Mouse (Mus musculus) midbrain, embryonic 16.5 days (tissue): ENCODE results near the gene Slc25a21. TPM values are rescaled to one million over a fixed set of nuclear protein-coding genes. Genes with fewer than 3 reads are reported as not detected.

Source experiments
- ATAC-seq: fragments of 200-750 bp; cut with Nextera tagmentation; 2 replicates; pipeline ENCODE4 v1.8.0; 2017; ENCODE audit warnings: moderate TSS enrichment
- H3K27ac ChIP-seq: fragments of 300-500 bp; sonication (generic); 2 replicates; pipeline ENCODE4 v1.5.1; 2014; ENCODE audit warnings: mild to moderate bottlenecking, low read length, mixed read lengths
- H3K27me3 ChIP-seq: fragments of 300-500 bp; sonication (generic); 2 replicates; pipeline ENCODE4 v1.6.1; 2014; ENCODE audit warnings: low read depth, low read length, mixed read lengths; ENCODE audit not compliant: control insufficient read depth, insufficient read depth
- H3K36me3 ChIP-seq: fragments of 300-500 bp; sonication (generic); 2 replicates; pipeline ENCODE4 v1.6.1; 2014; ENCODE audit warnings: mild to moderate bottlenecking, low read length, moderate library complexity, mixed read lengths; ENCODE audit not compliant: control insufficient read depth, insufficient read depth
- H3K4me1 ChIP-seq: fragments of 300-500 bp; sonication (generic); 2 replicates; pipeline ENCODE4 v1.6.1; 2014; ENCODE audit warnings: mild to moderate bottlenecking, low read length, mixed read lengths; ENCODE audit not compliant: control insufficient read depth, insufficient read depth
- H3K4me2 ChIP-seq: fragments of 300-500 bp; sonication (generic); 2 replicates; pipeline ENCODE4 v1.6.1; 2014; ENCODE audit warnings: mild to moderate bottlenecking, low read length, mixed read lengths
- H3K4me3 ChIP-seq: fragments of 300-500 bp; sonication (generic); 2 replicates; pipeline ENCODE4 v1.5.1; 2014; ENCODE audit warnings: low read depth, mild to moderate bottlenecking, low read length, moderate library complexity, mixed read lengths
- H3K9ac ChIP-seq: fragments of 300-500 bp; sonication (generic); 2 replicates; pipeline ENCODE4 v1.6.1; 2014; ENCODE audit warnings: low read depth, low read length, mixed read lengths
- H3K9me3 ChIP-seq: fragments of 300-500 bp; sonication (generic); replicated peaks from 2 replicates; pipeline ENCODE4 v1.6.1; 2014; ENCODE audit warnings: mild to moderate bottlenecking, low read length, mixed read lengths; ENCODE audit not compliant: control insufficient read depth, poor library complexity, severe bottlenecking
- WGBS: fragments of 180-500 bp; shearing (Covaris S2); extraction: QIAGEN DNeasy Blood & Tissue Kit; methylation state at CpG from one replicate; pipeline ENCODE4 v1.1.7; 2014; 5-methylcytosine and 5-hydroxymethylcytosine counted together
- polyA plus RNA-seq: library from polyadenylated mRNA; unstranded; fragments of >200 nt; fragmentation: Nextera tagmentation; extraction: Ambion mirVana; gene quantifications from 2 replicates; pipeline ENCODE4 v1.2.1, GENCODE M21; 2015

Slc25a21 gene
- polyA plus RNA-seq, 1 experiment from 2014 or later = 0.26 TPM

GRCm38 (mm10) chr12:56769421-56769820, 427.9 kb downstream of the Slc25a21 start:
- H3K9me3 ChIP-seq = no peaks in the 10 kb centered on the region
- no peak overlapping the region for H3K27ac ChIP-seq
- H3K4me3 ChIP-seq = no peak overlapping the region
- no peaks in the 10 kb centered on the region for H3K4me1 ChIP-seq
- H3K27me3 ChIP-seq = no peaks in the 10 kb centered on the region
- H3K36me3 ChIP-seq = no peaks in the 10 kb centered on the region
- no peak for ATAC-seq
- no peak overlapping the region for H3K4me2 ChIP-seq
- 84% methylated on average over 5 of the region's 5 CpGs for WGBS
- no peak overlapping the region for H3K9ac ChIP-seq

DNA sequence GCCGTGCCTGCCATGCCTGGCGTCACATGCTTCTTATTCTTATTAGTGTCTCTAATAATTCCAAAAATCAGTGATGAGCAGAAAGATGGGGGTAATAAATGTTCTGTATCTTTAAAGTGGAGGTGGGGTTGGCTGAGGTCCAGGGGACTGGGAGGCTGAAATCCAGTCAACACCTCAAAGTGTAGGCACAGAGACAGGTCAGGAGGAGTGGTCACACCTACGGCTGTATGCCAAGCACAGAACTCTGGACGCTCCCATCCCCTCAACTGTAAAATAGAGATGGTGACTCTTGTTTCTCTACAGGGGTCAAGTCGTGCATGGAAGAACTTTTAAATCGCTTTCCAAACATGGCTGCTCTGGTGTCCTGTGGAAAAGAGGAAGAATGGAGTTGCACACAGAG, 429.8 kb downstream of the Slc25a21 start:
- H3K4me3 ChIP-seq = no peak overlapping the region

GRCm38 (mm10) chr12:56737104-56737503, 460.2 kb downstream of the Slc25a21 start:
- no peaks in the 10 kb centered on the region for H3K36me3 ChIP-seq
- H3K4me3 ChIP-seq = no peak overlapping the region
- H3K4me2 ChIP-seq = no peak overlapping the region
- H3K9me3 ChIP-seq = no peaks in the 10 kb centered on the region
- WGBS = 94% methylated on average over 4 of the region's 4 CpGs
- no peaks in the 10 kb centered on the region for H3K27me3 ChIP-seq
- no peak overlapping the region for H3K9ac ChIP-seq
- H3K27ac ChIP-seq = no peak overlapping the region
- H3K4me1 ChIP-seq = no peaks in the 10 kb centered on the region
- ATAC-seq = no peak

More for the DNA sequence above, 429.8 kb downstream of the Slc25a21 start:
- Histone ChIP-seq H3K4me1 (no peaks in the 10 kb centered on the region), H3K4me2 (no peak overlapping the region), H3K27me3 (no peaks in the 10 kb centered on the region), H3K36me3 (no peaks in the 10 kb centered on the region), H3K9ac (no peak overlapping the region), H3K9me3 (no peaks in the 10 kb centered on the region), H3K27ac (no peak overlapping the region)
- no peak for ATAC-seq
- 87% methylated on average over 6 of the region's 6 CpGs for WGBS

DNA sequence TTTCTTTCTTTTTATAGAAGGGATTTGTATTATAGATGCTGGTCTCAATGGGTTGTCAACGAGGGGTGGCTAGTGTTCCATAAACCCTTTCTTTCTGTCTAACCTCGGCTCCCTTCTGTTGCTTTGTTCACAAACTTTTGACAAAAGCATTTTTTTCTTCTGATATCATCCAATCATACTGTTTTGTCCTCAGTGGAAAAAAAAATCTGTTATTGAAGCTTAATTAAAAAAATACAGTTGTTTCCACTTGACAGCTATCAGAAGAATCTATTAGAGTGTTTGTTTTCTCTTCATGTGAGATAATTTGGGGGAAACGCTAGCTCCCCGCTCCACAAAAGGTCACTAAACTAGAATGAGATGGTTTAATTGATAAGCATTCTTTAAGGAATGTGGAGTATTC, 469.6 kb downstream of the Slc25a21 start:
- H3K36me3 ChIP-seq = no peaks in the 10 kb centered on the region
- no peak overlapping the region for H3K9ac ChIP-seq
- no peak for ATAC-seq
- no peaks in the 10 kb centered on the region for H3K27me3 ChIP-seq
- H3K27ac ChIP-seq = no peak overlapping the region
- no peak overlapping the region for H3K4me2 ChIP-seq
- no peak overlapping the region for H3K4me3 ChIP-seq
- no peaks in the 10 kb centered on the region for H3K9me3 ChIP-seq
- H3K4me1 ChIP-seq = no peaks in the 10 kb centered on the region
- 45% methylated on average over 4 of the region's 4 CpGs for WGBS

- ATAC-seq = no peak
Measured at GRCm38 (mm10) chr12:56718707-56719051, 478.6 kb downstream of the Slc25a21 start.

DNA sequence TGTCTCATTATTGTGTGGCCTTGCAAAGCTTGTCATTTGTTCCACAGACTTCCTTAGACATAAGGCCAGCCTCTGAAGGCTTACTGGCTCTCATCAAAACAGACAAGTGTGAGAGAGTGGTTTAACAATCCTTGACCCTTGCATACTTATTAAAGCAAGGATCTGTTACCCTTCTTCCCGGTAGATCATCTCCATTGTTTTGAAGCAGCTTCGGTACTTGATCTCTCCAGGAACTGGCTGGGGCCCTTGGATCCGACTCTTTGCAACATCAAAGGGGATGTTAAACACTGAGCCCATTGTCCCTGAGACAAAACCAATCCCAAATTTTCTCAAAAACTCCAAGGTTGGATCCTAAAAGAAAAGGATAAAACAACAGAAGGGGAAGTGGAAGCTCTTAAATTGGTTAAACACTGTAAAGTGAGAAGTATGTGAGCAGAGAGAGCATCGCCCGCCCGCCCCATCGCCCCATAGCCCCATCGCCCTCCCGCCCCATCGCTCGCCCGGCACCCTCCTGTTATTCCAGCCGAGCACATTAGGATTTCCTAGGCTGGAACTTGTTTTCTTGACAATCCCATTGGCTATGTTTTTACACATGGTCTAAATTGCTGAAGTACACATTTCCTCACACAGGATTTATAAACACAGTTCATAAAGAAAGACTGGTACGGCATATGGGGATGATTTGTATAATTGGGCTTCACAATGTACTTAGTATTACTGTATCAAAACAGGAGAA, 479.1 kb downstream of the Slc25a21 start:
- no peak for ATAC-seq
- Histone ChIP-seq H3K27me3 (peaks cover 5% of the 10 kb centered on the region), H3K27ac (no peak overlapping the region), H3K4me2 (no peak overlapping the region), H3K4me1 (no peaks in the 10 kb centered on the region), H3K4me3 (no peak overlapping the region), H3K9ac (no peak overlapping the region), H3K36me3 (no peaks in the 10 kb centered on the region), H3K9me3 (no peaks in the 10 kb centered on the region)
- WGBS = 11% methylated on average over 14 of the region's 14 CpGs

More at GRCm38 (mm10) chr12:56718707-56719051, 478.6 kb downstream of the Slc25a21 start:
- Histone ChIP-seq H3K27ac (no peak overlapping the region), H3K4me1 (no peaks in the 10 kb centered on the region), H3K9ac (no peak overlapping the region), H3K27me3 (peaks cover 5% of the 10 kb centered on the region), H3K36me3 (no peaks in the 10 kb centered on the region), H3K4me3 (no peak overlapping the region), H3K9me3 (no peaks in the 10 kb centered on the region), H3K4me2 (no peak overlapping the region)
- WGBS = 33% methylated on average over 6 of the region's 6 CpGs

GRCm38 (mm10) chr12:56701004-56701403, 496.3 kb downstream of the Slc25a21 start:
- Histone ChIP-seq H3K4me2 (no peak overlapping the region), H3K9me3 (no peaks in the 10 kb centered on the region), H3K36me3 (no peaks in the 10 kb centered on the region), H3K4me3 (no peak overlapping the region), H3K4me1 (peaks cover 6% of the 10 kb centered on the region; the same call in 1 of the 2 replicates), H3K27me3 (peaks cover 56% of the 10 kb centered on the region), H3K9ac (no peak overlapping the region), H3K27ac (no peak overlapping the region)
- ATAC-seq = no peak
- 6% methylated on average over 6 of the region's 6 CpGs for WGBS

GRCm38 (mm10) chr12:56699915-56700900, 497.1 kb downstream of the Slc25a21 start:
- H3K27ac ChIP-seq = no peak overlapping the region
- peak; percentile 32 for ATAC-seq
- 3% methylated on average over 44 of the region's 44 CpGs for WGBS

GRCm38 (mm10) chr12:56699351-56699750, 497.9 kb downstream of the Slc25a21 start:
- no peak overlapping the region for H3K9ac ChIP-seq

More at GRCm38 (mm10) chr12:56699915-56700900, 497.1 kb downstream of the Slc25a21 start:
- H3K9ac ChIP-seq = no peak overlapping the region
- H3K4me1 ChIP-seq = peaks cover 6% of the 10 kb centered on the region; the same call in 1 of the 2 replicates
- H3K4me3 ChIP-seq = no peak overlapping the region
- H3K36me3 ChIP-seq = no peaks in the 10 kb centered on the region
- no peak overlapping the region for H3K4me2 ChIP-seq
- H3K27me3 ChIP-seq = peaks cover 59% of the 10 kb centered on the region
- H3K9me3 ChIP-seq = no peaks in the 10 kb centered on the region

More at GRCm38 (mm10) chr12:56699351-56699750, 497.9 kb downstream of the Slc25a21 start:
- H3K4me2 ChIP-seq = no peak overlapping the region
- ATAC-seq = no peak
- peaks cover 56% of the 10 kb centered on the region for H3K27me3 ChIP-seq
- peaks cover 6% of the 10 kb centered on the region; the same call in 1 of the 2 replicates for H3K4me1 ChIP-seq
- no peak overlapping the region for H3K4me3 ChIP-seq
- no peak overlapping the region for H3K27ac ChIP-seq
- 10% methylated on average over 3 of the region's 3 CpGs for WGBS
- no peaks in the 10 kb centered on the region for H3K36me3 ChIP-seq
- no peaks in the 10 kb centered on the region for H3K9me3 ChIP-seq
